Mouse (Mus musculus): ENCODE results near the gene Fate1. TPM values are rescaled to one million over a fixed set of nuclear protein-coding genes. Genes with fewer than 3 reads are reported as not detected.
"Not testable (repeated sequence)": the region's sequence is repeated elsewhere in the genome, so short reads cannot be mapped to it uniquely, and the experiment has no call there.

Fate1 gene
- not detected in 2 replicates for polyA plus RNA-seq (2015; fragmentation: Nextera tagmentation; extraction: Ambion mirVana)

GRCm38 (mm10) chrX:71972686-71973085 lies at the start of gene Fate1:
Gene Fate1 (plus strand): TSS chrX:71972986.
- no peak within 1 kb of the TSS for H3K4me3 ChIP-seq (replicated peaks)
- DNase-seq (no peak), ATAC-seq (ENCODE audit: low read depth) (no peak)
- no peaks in the 10 kb centered on the region for H3K36me3 ChIP-seq
- no peaks in the 10 kb centered on the region for H3K4me1 ChIP-seq (replicated peaks)
- no peak within 1 kb of the TSS for H3K4me2 ChIP-seq
- no peak within 1 kb of the TSS for H3K27ac ChIP-seq
- no peaks in the 10 kb centered on the region for H3K27me3 ChIP-seq
- H3K9me3 ChIP-seq (replicated peaks): no peaks in the 10 kb centered on the region
- H3K9ac ChIP-seq: no peak within 1 kb of the TSS
- 54% methylated on average over 2 of the region's 2 CpGs for WGBS (ENCODE audit: insufficient replicate concordance)

GRCm38 (mm10) chrX:71946631-71947030 lies 26.2 kb upstream of the Fate1 start:
- WGBS (ENCODE audit: insufficient replicate concordance): 12% methylated on average over 3 of the region's 3 CpGs
- no peaks in the 10 kb centered on the region for H3K9me3 ChIP-seq (replicated peaks)
- no peak overlapping the region for H3K4me3 ChIP-seq (replicated peaks)
- H3K27me3 ChIP-seq: no peaks in the 10 kb centered on the region
- ATAC-seq (ENCODE audit: low read depth) (no peak), DNase-seq (no peak)
- H3K9ac ChIP-seq: no peak overlapping the region
- H3K36me3 ChIP-seq: no peaks in the 10 kb centered on the region
- no peak overlapping the region for H3K4me2 ChIP-seq
- H3K27ac ChIP-seq: no peak overlapping the region
- no peaks in the 10 kb centered on the region for H3K4me1 ChIP-seq (replicated peaks)

- Histone ChIP-seq H3K9me3 (replicated peaks) (no peaks in the 10 kb centered on the region), H3K4me1 (replicated peaks) (no peaks in the 10 kb centered on the region), H3K4me3 (replicated peaks) (no peak overlapping the region), H3K4me2 (no peak overlapping the region), H3K27ac (no peak overlapping the region), H3K27me3 (peaks cover 22% of the 10 kb centered on the region), H3K36me3 (no peaks in the 10 kb centered on the region), H3K9ac (no peak overlapping the region)
- DNase-seq (no peak), ATAC-seq (ENCODE audit: low read depth) (no peak)
Observed at GRCm38 (mm10) chrX:71958366-71958765, 14.4 kb upstream of the Fate1 start.

- peaks cover 25% of the 10 kb centered on the region for H3K27me3 ChIP-seq
- H3K4me1 ChIP-seq (replicated peaks): no peaks in the 10 kb centered on the region
- H3K4me2 ChIP-seq: peak within 1 kb of the TSS; percentile 45
- ATAC-seq (ENCODE audit: low read depth) (no peak; the same call in 1 of the 2 replicates), DNase-seq (no peak)
- no peaks in the 10 kb centered on the region for H3K36me3 ChIP-seq
- peak within 1 kb of the TSS; percentile 31 for H3K4me3 ChIP-seq (replicated peaks)
- no peaks in the 10 kb centered on the region for H3K9me3 ChIP-seq (replicated peaks)
- H3K27ac ChIP-seq: no peak within 1 kb of the TSS
- no peak within 1 kb of the TSS for H3K9ac ChIP-seq
- WGBS (ENCODE audit: insufficient replicate concordance): 15% methylated on average over 63 of the region's 72 CpGs
Observed at GRCm38 (mm10) chrX:71962073-71963051, 10.4 kb upstream of the Fate1 start, which contains the start of gene Prrg3. Gene Prrg3 (plus strand): TSS chrX:71962624.

GRCm38 (mm10) chrX:71963275-71963912 lies 9.4 kb upstream of the Fate1 start:
- 40% methylated on average over 9 of the region's 9 CpGs for WGBS (ENCODE audit: insufficient replicate concordance)
- Histone ChIP-seq H3K9ac (no peak overlapping the region), H3K4me2 (peak overlapping the region; percentile 45; the same call in 1 of the 2 replicates), H3K27ac (no peak overlapping the region), H3K9me3 (replicated peaks) (no peaks in the 10 kb centered on the region), H3K27me3 (peaks cover 25% of the 10 kb centered on the region), H3K4me3 (replicated peaks) (peak overlapping the region; percentile 31; the same call in 1 of the 2 replicates), H3K4me1 (replicated peaks) (no peaks in the 10 kb centered on the region), H3K36me3 (no peaks in the 10 kb centered on the region)
- DNase-seq (no peak), ATAC-seq (ENCODE audit: low read depth) (no peak)

- H3K4me3 ChIP-seq (replicated peaks): no peak overlapping the region
- no peaks in the 10 kb centered on the region for H3K9me3 ChIP-seq (replicated peaks)
- H3K27me3 ChIP-seq: peaks cover 5% of the 10 kb centered on the region; the same call in 1 of the 2 replicates
- no peak overlapping the region for H3K4me2 ChIP-seq
- WGBS (ENCODE audit: insufficient replicate concordance): 55% methylated on average over 1 of the region's 1 CpGs
- DNase-seq: no peak
- H3K9ac ChIP-seq: no peak overlapping the region
- no peak for ATAC-seq (ENCODE audit: low read depth)
- no peak overlapping the region for H3K27ac ChIP-seq
- H3K36me3 ChIP-seq: no peaks in the 10 kb centered on the region
- no peaks in the 10 kb centered on the region for H3K4me1 ChIP-seq (replicated peaks)
Observed at GRCm38 (mm10) chrX:71968216-71968615, 4.6 kb upstream of the Fate1 start.

- H3K4me2 ChIP-seq: no peak overlapping the region
- H3K9ac ChIP-seq: no peak overlapping the region
- no peaks in the 10 kb centered on the region for H3K36me3 ChIP-seq
- H3K27me3 ChIP-seq: no peaks in the 10 kb centered on the region
- 56% methylated on average over 6 of the region's 6 CpGs for WGBS (ENCODE audit: insufficient replicate concordance)
- no peak overlapping the region for H3K4me3 ChIP-seq (replicated peaks)
- ATAC-seq (ENCODE audit: low read depth): no peak
- H3K27ac ChIP-seq: no peak overlapping the region
- H3K4me1 ChIP-seq (replicated peaks): no peaks in the 10 kb centered on the region
- DNase-seq: no peak
- no peaks in the 10 kb centered on the region for H3K9me3 ChIP-seq (replicated peaks)
Observed at GRCm38 (mm10) chrX:71968816-71969215, 4.0 kb upstream of the Fate1 start.

- H3K4me2 ChIP-seq: no peak overlapping the region
- ATAC-seq (ENCODE audit: low read depth) (no peak), DNase-seq (no peak)
- no peak overlapping the region for H3K4me3 ChIP-seq (replicated peaks)
- WGBS (ENCODE audit: insufficient replicate concordance): 55% methylated on average over 5 of the region's 5 CpGs
- H3K27me3 ChIP-seq: no peaks in the 10 kb centered on the region
- H3K9ac ChIP-seq: no peak overlapping the region
- H3K9me3 ChIP-seq (replicated peaks): no peaks in the 10 kb centered on the region
- H3K27ac ChIP-seq: no peak overlapping the region
- no peaks in the 10 kb centered on the region for H3K36me3 ChIP-seq
- no peaks in the 10 kb centered on the region for H3K4me1 ChIP-seq (replicated peaks)
Observed at GRCm38 (mm10) chrX:71971325-71971724, 1.5 kb upstream of the Fate1 start.

- not testable (repeated sequence) for H3K36me3 ChIP-seq; ATAC-seq (ENCODE audit: low read depth); H3K4me2 ChIP-seq
Observed at GRCm38 (mm10) chrX:71977681-71978080, 4.9 kb downstream of the Fate1 start.

GRCm38 (mm10) chrX:71980443-71980842 lies 7.7 kb downstream of the Fate1 start:
- Histone ChIP-seq H3K27ac (no peak overlapping the region), H3K9ac (no peak overlapping the region), H3K27me3 (no peaks in the 10 kb centered on the region), H3K4me2 (no peak overlapping the region), H3K36me3 (no peaks in the 10 kb centered on the region), H3K9me3 (replicated peaks) (no peaks in the 10 kb centered on the region), H3K4me1 (replicated peaks) (no peaks in the 10 kb centered on the region), H3K4me3 (replicated peaks) (no peak overlapping the region)
- DNase-seq (no peak), ATAC-seq (ENCODE audit: low read depth) (no peak)
- 39% methylated on average over 3 of the region's 3 CpGs for WGBS (ENCODE audit: insufficient replicate concordance)

More at GRCm38 (mm10) chrX:71977681-71978080, 4.9 kb downstream of the Fate1 start:
- not testable (repeated sequence) for H3K27ac ChIP-seq; H3K9me3 ChIP-seq (replicated peaks); H3K4me3 ChIP-seq (replicated peaks); H3K27me3 ChIP-seq; H3K4me1 ChIP-seq (replicated peaks); DNase-seq; H3K9ac ChIP-seq

- WGBS (ENCODE audit: insufficient replicate concordance): 63% methylated on average over 2 of the region's 2 CpGs
- no peak overlapping the region for H3K9ac ChIP-seq
Observed at GRCm38 (mm10) chrX:71981322-71981721, 8.5 kb downstream of the Fate1 start.

More at GRCm38 (mm10) chrX:71981322-71981721, 8.5 kb downstream of the Fate1 start:
- no peaks in the 10 kb centered on the region for H3K9me3 ChIP-seq (replicated peaks)
- no peaks in the 10 kb centered on the region for H3K36me3 ChIP-seq
- no peak overlapping the region for H3K27ac ChIP-seq
- H3K4me1 ChIP-seq (replicated peaks): no peaks in the 10 kb centered on the region
- H3K4me3 ChIP-seq (replicated peaks): no peak overlapping the region
- H3K4me2 ChIP-seq: no peak overlapping the region
- DNase-seq (no peak), ATAC-seq (ENCODE audit: low read depth) (no peak)
- no peaks in the 10 kb centered on the region for H3K27me3 ChIP-seq
